Mouse (Mus musculus): ENCODE results near the gene Arhgap4.

Arhgap4 gene

DNA sequence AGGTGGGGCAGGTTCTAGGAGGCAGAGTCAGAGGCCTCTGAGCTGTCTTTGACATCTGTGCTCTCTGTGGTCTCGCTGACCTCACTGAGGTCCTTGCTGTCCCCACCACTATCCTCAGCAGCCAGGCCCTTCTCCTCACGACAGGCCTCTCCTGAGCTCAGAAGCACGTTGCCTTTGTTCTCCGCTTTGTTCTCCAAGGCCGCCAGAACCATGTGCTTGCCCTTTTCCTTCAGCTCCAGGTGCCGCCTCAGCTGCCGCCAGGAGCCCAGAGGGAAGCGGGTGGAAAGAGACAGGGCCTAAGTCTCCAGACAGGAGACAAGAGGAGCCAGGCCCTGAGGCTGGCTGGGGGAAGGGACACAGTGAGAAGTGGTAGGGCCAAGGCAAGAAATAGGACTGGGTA, 4.7 kb downstream of the Arhgap4 start:
- in situ Hi-C loops (cut with MboI): no loop called here

DNA sequence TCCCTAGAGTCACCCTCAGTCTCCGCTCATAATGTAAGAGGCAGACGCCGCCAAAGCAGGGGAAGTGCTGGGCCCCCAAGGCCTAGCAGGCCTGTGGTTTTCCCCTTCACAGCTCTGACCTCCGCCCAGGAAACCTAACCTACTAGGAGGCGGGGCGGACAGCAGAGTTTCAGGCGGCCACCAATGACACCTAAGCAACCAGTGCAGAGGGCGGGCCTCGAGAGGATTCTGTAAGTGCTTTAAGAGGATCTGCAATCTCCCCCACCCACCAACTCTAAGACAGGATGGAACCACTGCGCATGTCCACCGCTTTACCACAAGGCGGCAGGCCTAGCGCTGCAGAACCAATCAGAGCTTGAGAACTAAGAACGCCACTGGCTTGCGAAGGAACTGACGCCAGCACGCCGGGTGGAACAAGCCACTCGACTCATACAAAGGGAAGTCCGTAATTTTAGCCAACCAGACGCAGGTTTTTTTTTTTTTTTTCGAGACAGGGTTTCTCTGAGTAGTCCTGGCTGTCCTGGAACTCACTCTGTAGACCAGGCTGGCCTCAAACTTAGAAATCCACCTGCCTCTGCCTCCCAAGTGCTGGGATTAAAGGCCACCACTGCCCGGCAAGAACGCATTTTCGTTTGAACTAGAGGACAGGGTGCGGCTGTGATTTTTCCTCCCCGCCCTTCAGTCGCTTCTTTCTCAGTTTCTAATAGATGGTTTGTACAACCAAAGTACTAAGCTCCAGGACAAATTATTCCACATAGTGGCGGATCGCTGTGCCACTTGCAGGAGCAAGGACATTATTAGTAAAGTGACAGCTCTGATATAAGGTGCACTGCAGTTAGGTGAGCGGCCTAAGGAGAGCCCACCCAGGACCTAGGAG, 6.6 kb downstream of the Arhgap4 start:
- in situ Hi-C loops (cut with MboI): no loop called here

DNA sequence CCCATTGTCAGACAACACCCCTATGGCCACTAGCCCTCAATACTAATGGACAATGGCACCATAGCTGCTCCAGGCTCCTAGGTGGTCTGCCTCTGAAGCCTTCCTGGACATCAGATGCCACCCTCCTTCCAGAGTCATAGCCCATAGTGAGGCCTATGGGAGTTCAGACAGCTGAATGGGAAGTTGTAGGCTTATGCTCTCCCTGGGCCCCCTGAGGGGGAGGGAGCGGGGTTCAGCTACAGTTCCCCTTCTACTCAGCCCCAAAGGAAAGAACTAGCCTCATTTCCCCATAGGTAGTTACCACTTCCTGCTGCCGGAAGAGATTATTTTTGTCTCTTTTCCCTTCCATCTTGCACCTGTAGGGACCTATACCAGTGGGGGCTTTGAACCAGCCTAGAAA, 10.1 kb downstream of the Arhgap4 start:
- in situ Hi-C loops (cut with MboI): no loop called here

DNA sequence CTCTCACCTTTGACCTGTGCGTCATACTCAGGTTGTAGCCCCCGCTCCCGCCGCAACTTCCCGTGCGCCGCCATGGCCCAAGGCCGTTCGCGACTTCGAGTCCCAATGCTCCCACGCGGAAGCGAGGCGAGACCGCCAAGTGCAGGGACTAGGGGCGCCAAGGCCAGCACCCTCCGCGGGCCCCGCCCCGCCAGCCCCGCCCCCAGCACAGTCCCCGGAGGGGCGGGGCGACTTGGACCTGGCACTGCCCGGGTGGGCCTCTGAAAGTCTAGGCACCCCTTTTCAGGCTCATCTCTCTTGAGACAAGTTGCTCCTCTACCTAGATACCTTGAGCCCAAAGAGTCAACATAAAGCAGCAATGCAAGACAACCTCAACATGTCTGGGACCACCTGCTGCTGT, 10.5 kb downstream of the Arhgap4 start:
- in situ Hi-C loops (cut with MboI): no loop called here

DNA sequence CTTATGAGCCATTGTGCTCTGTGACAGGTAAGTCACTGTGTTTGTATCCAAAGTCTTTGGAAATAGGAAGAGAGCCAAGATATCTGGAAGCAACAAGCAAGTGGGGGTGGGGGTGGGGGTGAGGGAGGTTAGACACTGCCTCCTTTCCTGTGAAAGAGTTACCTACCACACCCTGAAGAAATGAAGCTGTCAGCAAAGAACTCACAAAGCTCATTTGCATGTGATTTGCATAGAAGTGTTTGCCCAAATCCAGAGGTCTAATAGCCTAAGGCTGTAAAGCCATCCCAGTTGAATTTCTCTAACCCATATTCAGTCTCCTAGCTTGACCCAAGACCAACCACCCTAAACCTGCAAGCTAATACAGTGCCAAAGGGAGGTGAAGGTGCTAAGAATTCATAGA, 11.2 kb downstream of the Arhgap4 start:
- in situ Hi-C loops (cut with MboI): no loop called here

DNA sequence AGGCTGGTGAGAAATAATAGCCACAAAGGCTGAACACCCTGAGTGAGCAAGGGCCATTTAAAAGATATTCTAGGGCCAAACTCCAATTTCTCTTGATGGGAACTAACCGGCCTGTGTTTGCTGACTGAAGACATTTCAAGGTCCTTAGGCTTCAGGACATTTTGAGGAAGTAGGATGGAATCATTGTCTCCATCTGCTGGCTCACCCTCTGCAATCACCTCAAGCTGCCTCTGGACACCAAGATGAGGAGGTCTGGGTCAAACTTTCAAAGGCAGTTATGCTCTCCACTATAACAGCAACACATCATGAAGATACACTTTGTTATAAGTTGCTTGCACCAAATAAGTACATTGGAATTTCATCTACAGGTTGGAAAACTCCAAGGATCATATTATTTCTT, 11.6 kb downstream of the Arhgap4 start:
- in situ Hi-C loops (cut with MboI): no loop called here

DNA sequence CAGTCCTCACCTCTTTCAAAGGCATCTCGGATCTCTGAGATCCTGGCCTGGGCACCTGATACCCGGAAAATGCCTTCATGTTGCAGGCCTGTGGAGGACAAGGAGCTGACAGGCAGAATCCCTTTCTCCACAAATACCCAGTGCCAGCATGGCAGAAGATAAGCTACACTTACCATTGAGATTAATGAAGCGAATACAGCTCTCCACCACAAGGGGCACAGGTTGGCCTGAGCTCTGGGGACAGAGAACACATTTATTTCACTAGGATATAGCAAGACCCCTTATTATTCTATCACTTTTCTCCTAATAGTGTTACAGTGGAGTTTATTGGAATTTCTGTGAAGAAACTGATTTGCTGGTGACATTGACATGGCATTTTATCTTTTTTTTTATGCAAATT, 23.7 kb downstream of the Arhgap4 start:
- in situ Hi-C loops (cut with MboI): no loop called here

DNA sequence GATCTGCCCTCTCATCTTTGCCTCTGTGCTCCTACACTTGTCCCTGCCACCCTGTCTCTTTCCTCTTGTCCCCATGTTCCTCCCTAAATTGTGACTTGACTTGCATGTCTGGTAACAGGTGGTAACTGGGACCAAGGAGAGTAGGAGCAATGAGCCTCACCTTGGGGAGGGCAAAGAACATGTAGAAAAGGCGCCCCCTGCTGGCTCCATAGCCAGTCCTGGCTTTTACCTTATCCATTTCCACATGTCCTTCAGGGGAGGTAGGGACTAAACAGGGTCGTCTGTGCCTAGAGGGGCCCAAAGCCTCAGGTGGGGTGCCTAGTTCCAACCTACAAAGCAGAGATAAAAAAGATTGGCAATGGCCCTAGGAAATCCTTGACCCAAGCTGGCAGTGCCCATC, 26.0 kb downstream of the Arhgap4 start, which contains the start of gene L1cam:
Gene L1cam (minus strand): TSS at position 387 of the 400 bp plus-strand sequence.
- in situ Hi-C loops (cut with MboI): no loop called here

DNA sequence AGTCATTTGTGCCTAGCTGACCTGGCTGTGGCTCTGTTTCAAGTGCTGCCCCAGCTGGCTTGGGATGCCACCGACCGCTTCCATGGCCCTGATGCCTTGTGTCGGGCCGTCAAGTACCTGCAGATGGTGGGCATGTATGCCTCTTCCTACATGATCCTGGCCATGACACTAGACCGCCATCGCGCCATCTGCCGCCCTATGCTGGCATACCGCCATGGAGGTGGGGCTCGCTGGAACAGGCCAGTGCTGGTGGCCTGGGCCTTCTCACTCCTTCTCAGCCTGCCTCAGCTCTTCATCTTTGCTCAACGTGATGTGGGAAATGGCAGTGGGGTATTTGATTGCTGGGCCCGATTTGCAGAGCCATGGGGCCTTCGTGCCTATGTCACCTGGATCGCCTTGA, 28.8 kb downstream of the Arhgap4 start:
- in situ Hi-C loops (cut with MboI): no loop called here

DNA sequence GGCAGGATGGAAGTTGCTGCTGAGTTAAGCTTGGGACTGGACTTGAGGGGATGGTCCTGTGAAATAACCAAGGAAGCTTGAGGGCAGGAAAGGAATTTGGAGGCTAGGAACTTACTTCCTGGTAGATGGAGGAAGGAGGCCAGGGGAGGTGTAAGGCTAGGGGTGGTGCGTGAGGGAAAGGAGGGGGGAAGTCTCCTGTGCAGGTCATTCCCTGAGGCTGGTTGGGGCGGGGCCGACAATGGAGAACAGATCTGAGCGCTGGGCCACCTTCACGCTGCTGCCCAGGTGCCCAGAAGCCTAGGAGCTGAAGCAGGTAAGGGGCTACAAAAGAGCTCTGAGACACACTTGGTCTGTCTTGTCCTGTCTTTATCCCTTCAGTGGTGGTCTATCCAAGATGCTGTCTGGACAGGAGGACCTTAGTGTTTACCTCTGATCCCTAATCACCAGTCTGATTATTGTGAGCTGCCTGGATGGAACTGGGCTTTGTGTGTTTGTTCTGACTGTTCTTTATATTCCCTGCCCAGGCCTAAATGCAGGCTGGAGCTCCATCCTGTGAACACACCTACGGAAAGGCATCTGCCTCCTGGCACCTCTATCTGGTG, 30.0 kb downstream of the Arhgap4 start, which contains the start of gene Avpr2:
Gene Avpr2 (plus strand): TSS at position 552 of the 602 bp plus-strand sequence.
- in situ Hi-C loops (cut with MboI): no loop called here

DNA sequence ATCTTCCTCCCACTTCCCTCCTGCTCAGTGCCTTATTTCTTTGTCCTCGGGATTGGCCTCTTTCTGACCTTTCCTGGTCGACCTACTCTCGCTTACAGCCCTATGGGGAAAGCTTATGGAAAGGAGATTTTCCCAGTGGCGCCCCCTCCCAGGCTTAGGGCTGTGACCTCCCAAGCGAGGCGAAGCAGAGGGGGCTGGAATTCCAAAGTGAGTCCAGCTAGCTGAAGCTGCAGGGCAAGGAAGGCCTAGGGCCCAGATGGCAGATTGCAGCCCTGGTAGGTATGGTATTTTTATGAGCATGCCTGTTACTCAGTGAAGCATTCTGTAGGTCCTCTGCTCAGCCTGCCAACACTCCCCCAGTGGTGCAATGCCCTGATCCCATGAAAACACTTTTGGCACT, 40.2 kb downstream of the Arhgap4 start:
- in situ Hi-C loops (cut with MboI): no loop called here

DNA sequence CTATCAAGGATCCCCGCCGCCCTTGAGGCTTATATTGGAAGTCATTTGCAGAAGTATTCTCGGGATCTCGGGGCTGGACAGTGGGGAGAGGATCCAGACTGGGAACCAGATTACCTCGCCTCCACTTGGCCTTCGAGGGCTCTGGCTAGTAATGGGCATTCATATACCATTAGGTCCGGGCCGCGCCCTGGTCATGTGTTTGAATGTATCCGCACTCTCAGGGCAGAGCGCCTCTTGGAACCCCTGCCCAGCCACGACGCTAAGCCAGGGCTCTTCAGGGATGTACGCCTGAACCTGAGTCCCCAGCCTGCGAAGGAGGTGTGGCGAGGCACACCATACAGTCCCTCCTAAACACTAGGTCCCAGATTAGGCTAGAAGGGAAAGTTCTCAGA, 40.6 kb downstream of the Arhgap4 start:
- in situ Hi-C loops (cut with MboI): no loop called here

DNA sequence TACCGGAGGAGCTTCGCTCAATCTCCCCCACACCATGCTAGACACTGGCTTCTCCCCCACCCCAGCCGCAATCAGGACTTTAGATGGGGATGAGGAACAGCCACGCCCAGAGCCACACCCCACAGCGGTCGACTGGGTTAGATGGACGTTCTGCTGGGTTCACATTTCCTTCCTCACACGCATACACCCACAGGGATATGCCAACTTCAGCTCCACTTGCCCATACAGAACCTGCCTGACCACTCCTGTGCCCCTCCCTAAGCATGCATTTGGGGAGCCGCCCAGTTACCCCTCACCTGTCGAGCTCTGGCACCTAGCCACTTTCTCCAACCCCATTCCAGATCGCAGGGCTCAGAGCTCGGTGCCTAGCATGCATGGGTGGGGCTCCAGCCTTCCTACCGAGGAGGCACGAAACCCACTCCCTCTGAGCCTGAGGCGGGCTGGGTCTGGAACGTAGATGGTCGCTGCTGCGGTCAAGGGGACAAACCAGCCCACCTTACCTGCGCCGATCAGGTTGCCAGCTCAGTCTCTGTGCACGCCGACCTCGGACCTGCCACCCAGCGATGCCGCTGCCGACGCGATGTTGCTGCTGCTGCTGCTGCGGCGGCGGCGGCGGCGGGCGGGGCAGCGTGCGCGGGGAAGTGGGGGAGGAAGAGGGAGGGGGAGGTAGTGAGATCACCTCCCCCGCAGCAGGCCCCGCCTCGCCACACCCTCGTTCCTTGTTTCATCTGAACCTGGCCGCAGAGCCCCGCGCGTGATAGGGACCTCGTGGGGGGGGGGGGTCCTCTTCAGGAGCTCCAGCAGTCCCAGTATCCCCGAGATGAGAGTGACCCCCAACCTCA, 41.3 kb downstream of the Arhgap4 start:
- in situ Hi-C loops (cut with MboI): no loop called here

DNA sequence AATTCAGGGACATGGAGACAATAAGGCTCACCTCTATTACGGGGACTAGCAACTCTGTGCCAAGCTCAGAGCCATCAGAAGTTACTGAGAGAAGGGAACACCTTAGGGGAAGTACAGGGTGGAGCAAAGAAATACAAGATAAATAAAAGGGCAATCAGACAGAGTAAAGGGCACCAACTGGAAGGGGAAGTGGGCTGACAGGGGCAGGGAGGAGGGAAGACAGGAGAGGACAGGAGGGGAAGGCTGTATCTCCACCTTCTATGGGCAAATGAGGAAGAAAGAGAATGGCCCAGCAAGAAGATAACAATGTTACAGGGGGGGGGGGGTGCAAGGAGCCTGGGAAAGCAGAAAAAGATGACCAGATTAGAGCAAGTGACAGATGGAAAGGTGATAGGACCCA, 44.7 kb downstream of the Arhgap4 start:
- in situ Hi-C loops (cut with MboI): no loop called here

DNA sequence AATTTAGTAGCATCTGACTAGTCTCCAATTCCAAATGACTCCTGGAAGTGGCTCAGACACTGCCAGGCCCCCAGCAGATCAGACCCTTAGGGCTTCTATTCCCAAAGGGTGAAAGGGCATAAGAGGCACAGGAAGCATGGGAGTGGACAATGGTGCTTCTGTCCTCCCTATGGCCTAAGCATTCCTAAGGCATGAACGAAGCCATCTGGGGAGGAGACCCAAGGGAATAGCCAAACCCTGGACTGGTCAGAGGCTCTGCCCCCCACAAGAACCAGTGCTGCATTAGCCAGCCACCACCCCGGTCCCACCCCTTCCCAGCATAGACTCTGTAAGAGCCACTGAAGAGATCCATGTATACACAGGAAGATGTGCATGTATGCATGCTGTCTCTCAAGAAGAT, 45.8 kb downstream of the Arhgap4 start:
- in situ Hi-C loops (cut with MboI): no loop called here

DNA sequence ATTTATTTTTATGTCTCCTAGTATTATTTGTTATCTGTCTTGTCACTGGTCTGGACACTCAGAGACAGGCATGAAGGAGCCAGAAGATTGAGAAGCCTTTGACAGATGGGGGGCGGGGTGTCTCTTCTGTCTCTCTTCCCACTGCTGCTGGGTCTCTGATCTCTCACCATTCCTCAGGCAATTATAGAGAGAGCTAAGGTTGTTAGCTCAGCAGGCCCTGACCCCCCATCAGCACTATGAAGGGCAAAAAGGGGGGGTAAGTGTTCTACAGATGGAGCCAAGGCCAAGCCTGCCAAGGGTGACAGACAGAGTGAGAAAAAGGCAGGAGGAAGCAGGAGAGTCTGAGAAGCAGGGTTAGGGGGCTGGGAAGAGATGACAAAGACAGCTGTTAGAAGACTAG, 49.7 kb downstream of the Arhgap4 start:
- in situ Hi-C loops (cut with MboI): no loop called here

DNA sequence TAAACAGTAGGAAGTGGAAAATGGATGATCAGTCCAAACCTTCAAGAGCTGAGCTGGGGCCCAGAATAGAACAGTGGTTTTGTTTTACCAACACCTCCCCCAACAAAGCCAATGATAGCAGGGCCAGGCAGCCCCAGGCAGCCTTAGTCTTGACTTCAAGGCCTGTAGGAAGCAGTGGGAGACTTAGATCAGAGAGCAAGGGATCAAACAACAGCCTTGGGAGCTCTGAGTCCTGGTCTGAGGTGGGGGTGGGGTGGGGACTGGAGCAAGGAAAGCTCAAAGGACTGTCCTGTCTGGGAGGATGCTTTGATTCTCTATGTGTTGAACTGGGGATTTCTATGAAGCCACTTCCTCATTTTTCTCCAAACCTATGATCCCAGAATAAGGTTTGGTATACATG, 50.2 kb downstream of the Arhgap4 start:
- in situ Hi-C loops (cut with MboI): no loop called here

DNA sequence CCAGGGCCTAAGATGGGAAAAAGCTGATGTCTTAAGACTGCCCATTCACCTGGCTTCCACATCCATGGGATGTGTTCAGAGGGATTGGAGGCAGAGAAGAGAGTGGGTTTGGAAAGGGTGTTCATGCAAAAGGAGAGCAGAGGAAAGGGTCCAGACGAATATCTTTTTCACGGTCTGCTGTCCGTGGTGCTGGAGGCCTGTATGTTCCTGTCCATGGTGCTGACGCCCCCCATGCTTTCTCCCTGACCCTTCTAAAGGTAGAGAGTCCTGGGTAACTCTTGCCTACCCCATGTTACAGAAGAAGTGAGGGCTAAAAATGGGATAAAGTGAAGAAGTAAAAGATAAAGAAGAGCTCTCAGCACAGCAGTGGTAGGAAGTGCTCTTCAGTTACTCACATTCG, 52.3 kb downstream of the Arhgap4 start:
- in situ Hi-C loops (cut with MboI): no loop called here

DNA sequence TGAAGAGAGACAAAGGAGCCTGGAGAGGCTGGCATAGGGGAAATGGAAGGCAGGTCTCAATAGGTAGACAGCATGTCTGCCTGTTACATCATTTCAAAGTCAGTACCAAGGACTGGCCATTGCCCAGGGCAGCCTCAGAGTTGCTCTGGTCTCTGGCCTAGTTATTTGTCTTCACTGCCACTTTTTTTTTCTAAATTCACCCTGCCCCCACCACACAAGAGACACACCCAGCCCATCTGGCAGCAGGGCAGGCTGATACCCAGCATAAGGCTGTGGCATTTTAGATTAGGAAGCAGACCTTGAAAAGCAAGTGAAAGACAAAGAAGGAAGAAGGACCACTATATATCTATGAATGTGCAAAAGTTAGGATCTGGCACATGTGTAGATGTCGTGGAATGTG, 53.8 kb downstream of the Arhgap4 start:
- in situ Hi-C loops (cut with MboI): no loop called here

DNA sequence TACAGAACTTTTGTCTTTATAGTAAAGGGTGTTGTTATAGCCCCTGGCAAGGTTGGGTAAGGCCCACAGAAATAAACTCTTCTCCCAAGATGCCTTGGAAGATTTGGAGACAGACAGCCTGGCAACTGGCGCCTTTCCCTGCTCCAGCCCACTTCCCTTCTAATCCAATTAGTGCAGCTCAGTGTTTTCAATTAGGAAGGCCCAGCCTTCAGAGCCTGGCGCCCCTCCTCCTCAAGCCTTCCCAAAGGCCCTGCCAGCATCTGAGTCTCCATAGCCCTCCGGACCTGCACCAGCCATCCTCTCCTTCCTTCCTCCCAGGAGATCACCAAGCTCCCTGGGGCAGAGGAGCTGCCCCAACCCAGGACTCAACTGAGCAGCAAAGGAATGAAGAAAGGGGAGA, 54.4 kb downstream of the Arhgap4 start:
- in situ Hi-C loops (cut with MboI): no loop called here

DNA sequence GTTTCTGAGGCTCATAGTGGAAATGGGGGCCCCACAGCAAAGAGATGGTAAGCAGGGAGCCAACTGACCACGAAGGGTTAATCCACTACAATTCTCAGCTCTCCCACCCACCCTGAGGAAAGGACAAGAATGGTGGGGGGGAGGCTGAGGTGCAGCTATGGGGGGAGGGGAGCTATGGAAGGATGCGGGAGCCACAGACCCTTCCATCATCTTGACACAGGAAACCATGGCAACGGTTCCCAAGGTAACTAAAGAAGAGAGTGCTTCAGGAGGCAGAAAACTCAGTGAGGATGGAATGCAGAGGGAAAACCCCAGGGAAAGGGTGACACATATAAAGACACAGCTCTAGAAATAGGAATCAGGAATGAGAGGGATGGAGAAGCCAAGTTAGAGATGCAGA, 57.0 kb downstream of the Arhgap4 start:
- in situ Hi-C loops (cut with MboI): no loop called here

DNA sequence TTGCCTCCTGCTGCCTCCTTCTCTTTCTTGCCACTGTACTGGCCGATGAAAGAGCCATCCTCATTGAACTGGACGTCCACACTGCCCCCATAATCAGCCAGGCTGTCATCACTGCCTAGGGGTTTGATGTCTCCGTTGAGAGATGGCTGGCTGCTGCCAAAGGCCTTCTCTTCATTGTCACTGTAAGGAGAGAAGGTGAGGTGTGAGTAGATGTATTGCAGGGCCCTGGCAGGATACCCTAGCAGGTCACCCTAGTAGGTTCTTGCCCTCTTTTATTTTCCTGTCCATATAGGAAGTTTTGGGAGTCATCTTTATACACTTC, 66.6 kb downstream of the Arhgap4 start:
- in situ Hi-C loops (cut with MboI): no loop called here

All from mature B cell (primary cell).